Mouse (Mus musculus) heart, adult 2 months (tissue): ENCODE measurements around the gene Slc39a11.

Experiments
- CTCF ChIP-seq: fragments of 200-600 bp; IDR thresholded peaks from 2 replicates; pipeline ENCODE4 v1.8.1; 2022; ENCODE audit warnings: antibody characterized with exemption, mild to moderate bottlenecking, moderate library complexity
- EP300 ChIP-seq: fragments of 200-500 bp; IDR thresholded peaks from 2 replicates; pipeline ENCODE4 v1.6.1; 2011; ENCODE audit warnings: low read depth, low read length, control low read depth; ENCODE audit not compliant: insufficient read depth
- POLR2A ChIP-seq: fragments of 200-500 bp; IDR thresholded peaks from 2 replicates; pipeline ENCODE4 v1.6.1; 2011; ENCODE audit warnings: mild to moderate bottlenecking, low read depth, low read length, control low read depth; ENCODE audit not compliant: insufficient read depth

- TF ChIP-seq CTCF (no peak), POLR2A (no peak), EP300 (no peak)
Measured at GRCm38 (mm10) chr11:113267516-113268230, 382.2 kb downstream of the Slc39a11 start.
